Mouse (Mus musculus): ENCODE results near the gene Gm5105. TPM values are rescaled to one million over a fixed set of nuclear protein-coding genes. Genes with fewer than 3 reads are reported as not detected.

Gm5105 gene
- total RNA-seq, 2 experiments from 2014 or later = 1.3 TPM

GRCm38 (mm10) chr3:138029351-138029750 is 37.8 kb downstream of the Gm5105 start:
- DNase-seq (ENCODE audit: low spot score) = peak; percentile 87

- no peak for DNase-seq (ENCODE audit: low spot score)
Observed at GRCm38 (mm10) chr3:138027575-138028362, 39.4 kb downstream of the Gm5105 start.

- DNase-seq (ENCODE audit: low spot score) = peak; percentile 83
Observed at GRCm38 (mm10) chr3:138026286-138026685, 40.9 kb downstream of the Gm5105 start.

GRCm38 (mm10) chr3:138022651-138023050 is 44.5 kb downstream of the Gm5105 start:
- DNase-seq (ENCODE audit: low spot score) = no peak

- no peak for DNase-seq (ENCODE audit: low spot score)
Observed at GRCm38 (mm10) chr3:138022003-138022402, 45.2 kb downstream of the Gm5105 start.

- DNase-seq (ENCODE audit: low spot score) = peak; percentile 45
Observed at GRCm38 (mm10) chr3:138016810-138017209, 50.4 kb downstream of the Gm5105 start.

GRCm38 (mm10) chr3:138014725-138015124 is 52.5 kb downstream of the Gm5105 start:
- DNase-seq (ENCODE audit: low spot score) = no peak

GRCm38 (mm10) chr3:138012351-138012750 is 54.8 kb downstream of the Gm5105 start:
- no peak for DNase-seq (ENCODE audit: low spot score)

- DNase-seq (ENCODE audit: low spot score) = no peak
Observed at GRCm38 (mm10) chr3:138008152-138008551, 59.0 kb downstream of the Gm5105 start.

GRCm38 (mm10) chr3:138006896-138007295 is 60.3 kb downstream of the Gm5105 start:
- no peak for DNase-seq (ENCODE audit: low spot score)

GRCm38 (mm10) chr3:138003264-138003663 is 63.9 kb downstream of the Gm5105 start:
- DNase-seq (ENCODE audit: low spot score) = no peak

GRCm38 (mm10) chr3:138002545-138002944 is 64.6 kb downstream of the Gm5105 start:
- no peak for DNase-seq (ENCODE audit: low spot score)

GRCm38 (mm10) chr3:138001865-138002264 is 65.3 kb downstream of the Gm5105 start:
- DNase-seq (ENCODE audit: low spot score) = no peak

- DNase-seq (ENCODE audit: low spot score) = peak; percentile 72
Observed at GRCm38 (mm10) chr3:138000724-138001069, 66.5 kb downstream of the Gm5105 start.

GRCm38 (mm10) chr3:138000062-138000723 is 67.0 kb downstream of the Gm5105 start:
- no peak for DNase-seq (ENCODE audit: low spot score)

- DNase-seq (ENCODE audit: low spot score) = no peak
Observed at GRCm38 (mm10) chr3:137999224-137999790, 67.9 kb downstream of the Gm5105 start.

Other genes starting within 250 kb of the Gm5105 start
- gene H2afz, start 202.9 kb downstream of the Gm5105 start, total RNA-seq (2021) = 10 to 100 TPM; 56.4 to 59.8 TPM
- gene Dnajb14, start 199.7 kb downstream of the Gm5105 start, total RNA-seq (2021) = 1 to 10 TPM; 7.1 to 7.7 TPM
- 10 to 100 TPM; 46.6 to 50.5 TPM for gene Lamtor3, start 148.9 kb downstream of the Gm5105 start, total RNA-seq (2021)
- gene Dapp1, start 85.8 kb downstream of the Gm5105 start, total RNA-seq (2021) = 1 to 10 TPM; 1.7 to 3.7 TPM
- gene 1110002E22Rik, start 2.3 kb downstream of the Gm5105 start, total RNA-seq (2021) = 100 to 1,000 TPM in 1 of 2 experiments, 10 to 100 TPM in 1; 98.9 to 131 TPM
- gene Trmt10a, start 76.1 kb upstream of the Gm5105 start, total RNA-seq (2021) = 1 to 10 TPM in 1 of 2 experiments, under 1 TPM in 1; 0.94 to 2.4 TPM
- gene Mttp, start 77.6 kb upstream of the Gm5105 start, total RNA-seq (2021) = 1 to 10 TPM; 1.6 to 1.7 TPM
- gene 4930579F01Rik, start 126.4 kb upstream of the Gm5105 start, total RNA-seq (2021) = not detected
- under 1 TPM; 0.40 to 0.46 TPM for gene Adh7, start 150.4 kb upstream of the Gm5105 start, total RNA-seq (2021)
- gene Adh1, start 193.6 kb upstream of the Gm5105 start, total RNA-seq (2021) = 10 to 100 TPM; 18.0 to 28.7 TPM
- not detected for gene Adh6a, start 245.9 kb upstream of the Gm5105 start, total RNA-seq (2021)